Mouse (Mus musculus) liver, adult 2 months (tissue): ENCODE measurements at regions not wholly inside any gene's neighbourhood (a gene's known extent, or its start where the extent isn't known, plus 50 kb on each side); places are given as distances from the start of the nearest gene placed in this dataset.

Source experiments
- CTCF ChIP-seq: fragments of 200-500 bp; IDR thresholded peaks from 2 replicates; pipeline ENCODE4 v1.5.1; 2011; ENCODE audit warnings: low read depth, low read length, control low read depth
- POLR2A ChIP-seq: fragments of 200-500 bp; IDR thresholded peaks from 2 replicates; pipeline ENCODE4 v1.6.1; 2011; ENCODE audit warnings: low read length, control low read depth; ENCODE audit not compliant: insufficient read depth; ENCODE audit errors: extremely low read depth

- TF ChIP-seq CTCF, result no peak
- TF ChIP-seq POLR2A, result no peak
These were observed 81.7 kb downstream of the Hs1bp3 start for GRCm38 (mm10) chr12:8394894-8395297.
